1 mouse cellular context compared by ENCODE assay signal in the genomic region with DNA sequence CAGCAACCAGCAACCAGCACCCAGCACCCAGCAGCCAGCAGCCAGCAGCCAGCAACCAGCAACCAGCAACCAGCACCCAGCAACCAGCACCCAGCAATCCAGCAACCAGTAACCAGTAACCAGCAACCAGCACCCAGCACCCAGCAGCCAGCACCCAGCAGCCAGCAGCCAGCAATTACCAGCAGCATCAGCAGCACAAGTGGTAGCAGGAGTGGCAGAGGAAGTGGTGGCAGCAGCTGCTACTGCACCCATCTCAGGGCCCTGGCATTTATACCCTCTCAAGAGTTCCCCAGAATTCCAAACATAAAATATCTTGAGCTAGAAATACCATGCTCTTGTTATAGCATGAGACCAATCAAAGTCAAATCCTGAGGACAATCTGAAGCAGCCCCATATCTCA.
TF ChIP-seq lines count a peak whose summit lies in the region.

No protein-coding gene starts in this region.

TF ChIP-seq in myocyte, 11 proteins besides CTCF, POLR2A, EP300 and RAD21 (continued from another document):
- TF ChIP-seq MYOD1 (IDR thresholded peaks at IDR 0.05; ENCODE audit: control insufficient read depth in 1 of 3, insufficient read length in 2 of 3, low read depth in 2 of 3), result peak; percentile 45 to 89 (median 84)
- TF ChIP-seq TCF3 (IDR thresholded peaks at IDR 0.05; ENCODE audit: insufficient read length, low read depth), result peak; percentile 37
